Mouse (Mus musculus) midbrain, embryonic 11.5 days (tissue): ENCODE results near the gene Cyb561a3. TPM values are rescaled to one million over a fixed set of nuclear protein-coding genes. Genes with fewer than 3 reads are reported as not detected.

ENCODE experiments used
- ATAC-seq: fragments of 200-750 bp; cut with Nextera tagmentation; 2 replicates; pipeline ENCODE4 v1.8.0; 2017; ENCODE audit warnings: moderate TSS enrichment, moderate library complexity; ENCODE audit not compliant: low FRiP score
- DNase-seq: peaks from one replicate; pipeline ENCODE4 v3.0.0; 2015; ENCODE audit warnings: low spot score; ENCODE audit errors: missing footprints
- H3K27ac ChIP-seq: fragments of 300-500 bp; sonication (generic); 2 replicates; pipeline ENCODE4 v1.5.1; 2014; ENCODE audit warnings: low read depth, low read length
- H3K27me3 ChIP-seq: fragments of 300-500 bp; sonication (generic); 2 replicates; pipeline ENCODE4 v1.6.1; 2014; ENCODE audit warnings: mild to moderate bottlenecking, low read length, moderate library complexity, mixed read lengths; ENCODE audit not compliant: control insufficient read depth, insufficient read depth
- H3K36me3 ChIP-seq: fragments of 300-500 bp; sonication (generic); 2 replicates; pipeline ENCODE4 v1.6.1; 2014; ENCODE audit warnings: mild to moderate bottlenecking, low read length, moderate library complexity, mixed read lengths; ENCODE audit not compliant: control insufficient read depth, insufficient read depth
- H3K4me1 ChIP-seq: fragments of 300-500 bp; sonication (generic); 2 replicates; pipeline ENCODE4 v1.6.1; 2014; ENCODE audit warnings: low read length; ENCODE audit not compliant: control insufficient read depth, insufficient read depth
- H3K4me2 ChIP-seq: fragments of 300-500 bp; sonication (generic); 2 replicates; pipeline ENCODE4 v1.6.1; 2014; ENCODE audit warnings: mild to moderate bottlenecking, moderate library complexity
- H3K4me3 ChIP-seq: fragments of 300-500 bp; sonication (generic); 2 replicates; pipeline ENCODE4 v1.5.1; 2014; ENCODE audit warnings: low read depth, low read length
- H3K9ac ChIP-seq: fragments of 300-500 bp; sonication (generic); 2 replicates; pipeline ENCODE4 v1.6.1; 2014; ENCODE audit warnings: low read length
- H3K9me3 ChIP-seq: fragments of 300-500 bp; sonication (generic); 2 replicates; pipeline ENCODE4 v1.6.1; 2016; ENCODE audit warnings: low read length; ENCODE audit not compliant: control insufficient read depth
- WGBS: fragments of 180-500 bp; shearing (Covaris S2); extraction: QIAGEN DNeasy Blood & Tissue Kit; methylation state at CpG from one replicate; pipeline ENCODE4 v1.1.7; 2014; 5-methylcytosine and 5-hydroxymethylcytosine counted together
- polyA plus RNA-seq: library from polyadenylated mRNA; unstranded; fragments of >200 nt; fragmentation: Nextera tagmentation; extraction: Ambion mirVana; gene quantifications from 2 replicates; pipeline ENCODE4 v1.2.1, GENCODE M21; 2014

The Cyb561a3 gene
- polyA plus RNA-seq, 1 experiment from 2014 or later, result 16.1 TPM

GRCm38 (mm10) chr19:10640080-10640479, 63.1 kb downstream of the Cyb561a3 start:
- Histone ChIP-seq H3K9ac (no peak overlapping the region), H3K4me2 (no peak overlapping the region)
- 29% methylated on average over 5 of the region's 5 CpGs for WGBS

GRCm38 (mm10) chr19:10640589-10641378, 63.8 kb downstream of the Cyb561a3 start:
- H3K9me3 ChIP-seq, result no peaks in the 10 kb centered on the region
- H3K27ac ChIP-seq, result no peak overlapping the region
- ATAC-seq (no peak), DNase-seq (no peak)
- H3K4me2 ChIP-seq, result no peak overlapping the region
- no peaks in the 10 kb centered on the region for H3K27me3 ChIP-seq
- H3K36me3 ChIP-seq, result no peaks in the 10 kb centered on the region
- H3K9ac ChIP-seq, result no peak overlapping the region
- whole genome bisulfite sequencing, result 49% methylated on average over 13 of the region's 13 CpGs
- no peaks in the 10 kb centered on the region for H3K4me1 ChIP-seq
- H3K4me3 ChIP-seq, result no peak overlapping the region

More at GRCm38 (mm10) chr19:10640080-10640479, 63.1 kb downstream of the Cyb561a3 start:
- Histone ChIP-seq H3K4me3 (no peak overlapping the region), H3K27me3 (peaks cover 3% of the 10 kb centered on the region; the same call in 1 of the 2 replicates), H3K36me3 (no peaks in the 10 kb centered on the region), H3K27ac (no peak overlapping the region), H3K4me1 (no peaks in the 10 kb centered on the region; the same call in 1 of the 2 replicates), H3K9me3 (no peaks in the 10 kb centered on the region)
- DNase-seq (no peak), ATAC-seq (no peak)

Other genes with a start within 250 kb of the Cyb561a3 start
- 3.0 and 3.9 TPM in 2 replicates for gene Syt7, start 188.1 kb upstream of the Cyb561a3 start, polyA plus RNA-seq
- gene Lrrc10b, start 119.7 kb upstream of the Cyb561a3 start, polyA plus RNA-seq, result 0.55 and 0.59 TPM in 2 replicates
- gene Ppp1r32, start 94.2 kb upstream of the Cyb561a3 start, polyA plus RNA-seq, result 0.21 and 0.48 TPM in 2 replicates
- gene Cpsf7, start 51.9 kb upstream of the Cyb561a3 start, polyA plus RNA-seq, result 66.4 and 70.4 TPM in 2 replicates
- 59.3 and 63.3 TPM in 2 replicates for gene Sdhaf2, start 51.0 kb upstream of the Cyb561a3 start, polyA plus RNA-seq
- gene Tmem216, start 20.9 kb upstream of the Cyb561a3 start, polyA plus RNA-seq, result 58.3 and 63.9 TPM in 2 replicates
- gene Tmem138, start 190 bp downstream of the Cyb561a3 start, polyA plus RNA-seq, result 60.6 and 67.3 TPM in 2 replicates
- 393 and 396 TPM in 2 replicates for gene Ddb1, start 28.2 kb downstream of the Cyb561a3 start, polyA plus RNA-seq
- gene Tkfc, start 28.5 kb downstream of the Cyb561a3 start, polyA plus RNA-seq, result 22.9 and 23.9 TPM in 2 replicates
- 0.18 and 0.36 TPM in 2 replicates for gene Vwce, start 57.0 kb downstream of the Cyb561a3 start, polyA plus RNA-seq
- not detected in 2 replicates for gene Pga5, start 100.9 kb downstream of the Cyb561a3 start, polyA plus RNA-seq
- 23.1 and 26.0 TPM in 2 replicates for gene Vps37c, start 111.6 kb downstream of the Cyb561a3 start, polyA plus RNA-seq
- gene Cd5, start 161.8 kb downstream of the Cyb561a3 start, polyA plus RNA-seq, result 0.08 and 0.22 TPM in 2 replicates